Mouse (Mus musculus): ENCODE measurements at regions not wholly inside any gene's neighbourhood (a gene's known extent, or its start where the extent isn't known, plus 50 kb on each side); places are given as distances from the start of the nearest gene placed in this dataset.

- TF ChIP-seq ZKSCAN1 (IDR thresholded peaks at IDR 0.05; ENCODE audit: low read depth, low read length): no peak
- no peak for TF ChIP-seq ETS1 (IDR thresholded peaks at IDR 0.05; ENCODE audit: low read depth, low read length)
- no peak for TF ChIP-seq EP300 (IDR thresholded peaks at IDR 0.05; ENCODE audit: low read depth in 1 of 2, low read length in 2 of 2)
- TF ChIP-seq RAD21 (IDR thresholded peaks at IDR 0.05; ENCODE audit: low read depth, low read length): no peak
- no peak for TF ChIP-seq CHD2 (IDR thresholded peaks at IDR 0.05; ENCODE audit: low read length)
- TF ChIP-seq CHD1 (IDR thresholded peaks at IDR 0.05; ENCODE audit: low read depth, low read length): no peak
- no peak for TF ChIP-seq SIN3A (IDR thresholded peaks at IDR 0.05; ENCODE audit: low read length)
- no peak for TF ChIP-seq POLR2A (IDR thresholded peaks at IDR 0.05; ENCODE audit: control insufficient read depth in 1 of 2, insufficient read depth in 1 of 2, low read depth in 1 of 2, low read length in 2 of 2, poor library complexity in 1 of 2)
- no peak for TF ChIP-seq E2F4 (IDR thresholded peaks at IDR 0.05; ENCODE audit: borderline replicate concordance, low read depth, low read length)
Measured at GRCm38 (mm10) chr1:105151466-105151846, 205.1 kb downstream of the Rnf152 start.

Data from MEL (cell line).